Mouse (Mus musculus): ENCODE data around the gene Txndc2.

- TF ChIP-seq CTCF (IDR thresholded peaks at IDR 0.05; ENCODE audit: low read depth, low read length): no peak
- TF ChIP-seq TAL1 (conservative IDR thresholded peaks at IDR 0.05; ENCODE audit: low read depth, low read length): no peak
Observed at GRCm38 (mm10) chr17:65679806-65680446, 38.0 kb upstream of the Txndc2 start.

Data from G1E (cell line).